Mouse (Mus musculus): ENCODE measurements around the gene Cryba4.

Gene Cryba4

DNA sequence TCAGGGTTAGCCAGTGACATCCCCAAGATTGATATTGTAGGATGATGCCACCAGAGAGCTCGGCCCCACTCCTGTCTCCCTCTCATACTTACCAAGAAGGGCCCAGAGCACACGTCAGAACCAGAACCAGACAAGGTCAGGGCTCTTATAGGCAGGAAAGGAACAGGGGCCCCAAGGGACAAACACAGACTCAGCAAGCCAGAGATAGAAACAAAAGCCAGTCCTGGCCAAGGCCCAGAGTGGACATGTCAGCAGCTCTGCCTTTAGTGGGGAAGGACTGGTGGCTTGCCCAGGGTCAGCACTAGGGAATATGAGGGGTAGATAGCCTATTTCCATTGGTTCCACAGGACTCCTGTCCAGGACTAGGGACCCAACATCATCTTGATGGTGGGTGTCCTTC, at the start of gene Cryba4:
Cryba4 (minus strand) TSS at position 119 of the 400 bp plus-strand sequence.
- DNase-seq (ENCODE audit: low read depth, low spot score), result no peak

- DNase-seq (ENCODE audit: low read depth, low spot score), result no peak
These were observed 49.4 kb upstream of the Cryba4 start for GRCm38 (mm10) chr5:112301694-112302093.

GRCm38 (mm10) chr5:112300721-112301308, 48.5 kb upstream of the Cryba4 start:
- DNase-seq (ENCODE audit: low read depth, low spot score), result no peak

- DNase-seq (ENCODE audit: low read depth, low spot score), result no peak
These were observed 47.8 kb upstream of the Cryba4 start for GRCm38 (mm10) chr5:112300112-112300511.

GRCm38 (mm10) chr5:112299399-112299798, 47.1 kb upstream of the Cryba4 start:
- DNase-seq (ENCODE audit: low read depth, low spot score), result no peak

DNA sequence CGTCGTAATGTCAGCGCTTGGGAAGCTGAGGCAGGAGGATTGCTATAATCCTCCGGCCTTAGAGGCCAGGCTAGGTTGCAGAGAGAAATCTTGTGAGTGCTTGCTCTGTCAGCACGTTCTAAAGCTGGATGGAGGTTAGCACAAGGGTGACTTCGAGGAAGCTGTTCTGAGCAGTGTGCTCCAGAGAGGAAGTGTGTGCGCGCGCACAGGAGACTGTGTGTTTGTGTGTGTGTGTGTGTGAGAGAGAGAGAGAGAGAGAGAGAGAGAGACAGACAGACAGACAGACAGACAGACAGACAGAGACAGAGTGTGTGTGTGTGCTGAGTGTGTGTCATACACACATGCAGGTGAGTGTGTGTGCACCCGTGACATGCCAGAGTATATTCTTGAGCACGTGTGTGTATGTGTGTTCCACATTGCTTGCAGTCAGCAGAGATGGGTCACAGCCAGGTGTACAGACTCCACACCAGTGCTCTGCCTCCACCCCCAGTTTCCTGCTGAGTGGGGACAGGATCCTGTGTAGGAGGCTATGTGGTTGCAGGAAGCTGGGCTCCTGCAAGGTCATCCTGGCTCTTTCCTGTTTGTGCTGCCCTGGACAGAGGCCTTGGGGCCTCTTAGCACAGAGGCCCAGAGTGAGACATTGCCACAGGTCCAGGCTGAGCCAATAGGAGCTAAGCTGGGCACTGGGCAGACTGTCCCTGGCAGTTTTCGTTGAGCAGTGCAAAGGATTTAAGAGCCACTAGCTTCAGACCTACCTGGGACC, 46.1 kb upstream of the Cryba4 start:
- DNase-seq (ENCODE audit: low read depth, low spot score), result no peak

- no peak for DNase-seq (ENCODE audit: low read depth, low spot score)
These were observed 44.9 kb upstream of the Cryba4 start for GRCm38 (mm10) chr5:112297257-112297656.

- DNase-seq (ENCODE audit: low read depth, low spot score), result no peak
These were observed 44.3 kb upstream of the Cryba4 start for GRCm38 (mm10) chr5:112296404-112297181.

GRCm38 (mm10) chr5:112295564-112295963, 43.2 kb upstream of the Cryba4 start:
- no peak for DNase-seq (ENCODE audit: low read depth, low spot score)

GRCm38 (mm10) chr5:112295162-112295561, 42.8 kb upstream of the Cryba4 start:
- no peak for DNase-seq (ENCODE audit: low read depth, low spot score)

DNA sequence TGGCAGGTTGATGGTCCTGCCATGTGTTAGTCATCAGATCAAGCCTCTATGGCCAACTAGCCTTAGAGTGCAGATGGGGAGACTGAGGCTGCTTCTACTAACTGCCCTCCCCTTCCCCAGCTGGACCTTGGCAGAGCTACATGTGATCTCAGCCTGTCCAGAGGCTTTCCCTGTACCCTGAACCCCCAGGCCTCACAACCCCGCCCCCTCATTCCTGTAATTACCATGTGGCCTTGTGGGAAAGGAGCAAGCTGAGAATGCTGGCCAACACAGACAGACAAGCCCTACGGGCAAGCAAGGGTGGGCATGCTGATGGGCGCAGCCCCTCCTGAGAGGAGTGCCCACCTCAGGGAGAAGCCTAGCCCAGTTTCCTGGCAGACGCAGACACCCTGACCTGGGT, 42.4 kb upstream of the Cryba4 start:
- DNase-seq (ENCODE audit: low read depth, low spot score), result no peak

GRCm38 (mm10) chr5:112293800-112294199, 41.5 kb upstream of the Cryba4 start:
- no peak for DNase-seq (ENCODE audit: low read depth, low spot score)

DNA sequence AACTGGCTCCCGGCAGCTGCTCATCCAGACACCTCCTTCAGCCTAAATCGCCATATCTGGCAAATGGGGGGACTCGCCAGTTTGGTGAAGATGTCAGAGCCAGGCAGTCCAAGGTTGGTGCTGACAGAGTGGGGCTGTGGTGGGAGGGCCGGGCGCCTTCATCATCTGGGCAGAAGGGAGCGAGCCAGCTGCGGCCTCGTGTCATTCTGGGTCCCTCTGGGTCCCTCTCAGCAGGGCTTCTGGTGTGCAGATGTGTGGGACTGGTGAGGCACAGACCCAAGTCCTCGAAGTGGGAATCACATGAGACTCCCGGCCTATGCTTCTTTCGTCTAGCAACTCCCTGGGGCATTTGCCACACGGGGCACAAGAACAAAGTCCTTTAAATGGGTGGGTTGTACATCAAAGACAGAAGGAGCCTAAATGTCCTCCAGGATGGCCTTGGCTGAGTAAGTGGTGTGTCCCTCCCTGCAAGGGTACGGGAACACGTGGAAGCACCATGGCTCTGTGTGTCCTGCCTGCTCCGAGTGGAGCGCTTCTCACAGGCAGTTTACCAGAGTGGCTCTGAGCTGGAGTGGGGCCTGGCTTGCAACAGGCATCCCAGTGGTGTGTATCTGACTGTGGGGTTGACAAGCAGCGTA, 40.1 kb upstream of the Cryba4 start:
- no peak for DNase-seq (ENCODE audit: low read depth, low spot score)

DNA sequence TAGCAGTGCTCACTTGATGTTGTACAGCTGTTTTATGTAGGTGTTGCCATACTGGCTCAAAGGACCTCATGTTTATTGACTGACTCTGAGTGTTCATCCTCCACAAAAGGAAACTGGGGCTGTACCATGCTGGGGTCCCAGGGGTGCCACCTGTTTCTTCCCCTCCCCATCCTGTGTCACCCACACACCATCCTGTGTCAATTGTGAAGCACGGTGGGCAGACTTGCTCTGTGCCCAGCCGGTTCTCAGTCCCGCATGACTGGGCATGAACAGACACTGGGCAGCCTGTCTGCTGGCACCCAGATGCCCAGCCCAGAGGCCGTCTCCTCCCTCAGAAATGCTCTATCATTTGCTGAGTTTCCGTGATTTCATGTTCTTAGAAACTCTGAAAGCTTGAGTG, 39.5 kb upstream of the Cryba4 start:
- DNase-seq (ENCODE audit: low read depth, low spot score), result no peak

DNA sequence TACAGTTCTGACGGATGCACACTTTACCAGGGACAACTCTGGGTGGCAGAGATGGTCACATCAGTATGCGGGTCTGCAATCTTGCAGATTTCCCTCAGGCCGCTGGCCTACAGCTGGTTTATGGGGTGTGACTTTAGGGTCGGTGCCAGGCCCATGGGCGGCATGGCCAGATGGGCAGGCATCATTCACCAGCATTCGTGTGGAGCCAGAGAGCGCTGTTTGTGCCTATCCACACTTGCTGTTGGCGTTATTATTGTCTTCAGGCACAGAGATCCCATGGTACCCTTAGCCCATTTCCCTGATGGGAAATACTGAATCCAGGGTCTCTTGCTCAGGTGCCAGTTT, 38.2 kb upstream of the Cryba4 start:
- no peak for DNase-seq (ENCODE audit: low read depth, low spot score)

GRCm38 (mm10) chr5:112289819-112290535, 37.7 kb upstream of the Cryba4 start:
- no peak for DNase-seq (ENCODE audit: low read depth, low spot score)

- DNase-seq (ENCODE audit: low read depth, low spot score), result no peak
These were observed 36.9 kb upstream of the Cryba4 start for GRCm38 (mm10) chr5:112289236-112289635.

DNA sequence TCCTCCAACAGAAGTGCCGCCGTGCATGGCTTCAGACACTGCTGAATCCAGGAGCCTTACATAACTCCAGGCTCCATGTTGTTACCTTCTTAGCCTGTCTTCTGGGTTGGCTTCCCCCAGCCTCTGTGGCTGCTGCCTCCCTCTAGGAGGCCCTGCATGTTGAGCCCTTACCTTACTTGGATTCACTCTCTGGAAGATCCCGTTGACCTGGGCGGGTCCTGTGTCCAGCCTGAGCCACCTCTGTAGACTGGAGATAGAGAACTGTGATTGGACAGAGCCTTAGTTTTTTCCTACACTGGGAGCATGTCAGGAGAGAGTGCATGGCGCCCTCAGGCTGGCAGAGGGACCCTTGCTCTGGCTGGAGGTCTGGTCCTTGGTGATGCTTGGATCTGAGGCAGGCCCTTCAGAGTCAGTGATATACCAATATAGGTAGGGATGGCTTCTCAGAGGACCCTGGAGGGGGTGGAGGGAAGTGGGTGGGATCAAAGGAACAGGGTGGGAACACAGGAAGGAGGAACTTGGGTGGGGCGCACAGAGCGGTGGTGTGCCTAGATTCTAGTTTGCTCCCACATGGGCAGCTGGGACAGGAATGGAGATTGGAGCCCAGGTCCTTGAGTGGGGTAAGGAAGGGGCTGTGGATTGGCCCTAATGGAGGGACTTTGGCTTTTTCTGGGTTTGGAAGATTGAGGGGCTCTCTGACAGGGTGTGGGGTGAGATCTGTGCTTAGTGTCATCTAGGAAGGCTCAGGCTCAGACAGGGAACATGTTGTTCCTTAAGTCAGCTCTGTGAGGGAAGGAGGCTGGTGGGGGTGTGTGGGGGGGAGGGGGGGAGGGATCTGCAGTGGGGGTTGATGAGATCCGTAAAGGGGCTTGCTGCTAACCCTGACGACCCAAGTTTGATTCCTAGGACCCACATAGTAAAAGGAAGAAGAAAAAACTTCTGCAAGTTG, 36.1 kb upstream of the Cryba4 start:
- DNase-seq (ENCODE audit: low read depth, low spot score), result no peak

DNA sequence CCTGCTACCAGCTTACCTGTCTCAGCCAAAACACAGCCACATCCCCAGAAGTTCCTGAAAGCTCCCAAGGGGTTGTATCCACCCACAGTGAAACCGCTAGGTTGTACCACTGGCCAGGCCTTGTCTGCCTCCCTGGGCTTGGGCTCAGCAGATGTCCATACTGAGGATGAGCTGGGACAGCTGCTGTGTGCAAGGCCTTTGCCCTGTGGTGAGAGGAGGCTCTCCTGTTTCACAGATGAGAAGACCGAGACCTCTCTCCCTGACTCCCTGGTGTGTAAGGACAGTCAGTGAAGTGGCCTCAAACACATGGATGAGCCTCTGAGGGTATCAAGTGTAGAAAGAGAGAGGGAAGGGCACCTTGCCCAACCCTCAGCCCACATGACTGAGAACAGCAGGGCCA, 35.3 kb upstream of the Cryba4 start:
- no peak for DNase-seq (ENCODE audit: low read depth, low spot score)

- no peak for DNase-seq (ENCODE audit: low read depth, low spot score)
These were observed 34.8 kb upstream of the Cryba4 start for GRCm38 (mm10) chr5:112286984-112287641.

Data from forelimb bud, embryonic 11.5 days (tissue).